Comparison of ENCODE assay signal across 12 mouse cellular contexts in the genomic region with DNA sequence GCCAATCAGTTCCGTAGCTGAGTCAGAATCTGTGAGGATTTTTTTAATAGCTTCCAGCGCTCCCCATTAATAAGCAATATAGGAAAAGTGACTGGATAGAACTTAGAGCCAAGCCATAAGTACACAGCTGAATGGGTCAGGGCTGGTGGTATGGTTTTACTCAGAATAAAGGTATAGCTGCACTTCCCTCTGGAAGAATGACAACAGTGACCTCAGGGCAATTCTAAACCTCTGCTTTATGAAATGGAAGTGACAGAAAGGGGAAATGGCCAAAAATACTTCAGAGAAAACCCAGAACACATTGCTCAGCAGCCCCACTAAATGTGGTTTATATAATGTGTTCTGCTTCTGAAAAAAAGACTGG.
DNase-seq lines count a peak whose midpoint lies in the region; ATAC-seq and TF ChIP-seq lines count a peak whose summit lies in the region.
"Had no signal": no experiment of that assay in that cellular context is flagged by ENCODE, and none has a peak within 500 bp of the region (broad histone marks: within the 10 kb centered on the region; RNA-seq: fewer than 3 reads in every experiment).

No protein-coding gene starts in this region.

- H3K4me1 ChIP-seq in heart, embryonic 15.5 days (replicated peaks), result no peaks in the 10 kb centered on the region
- H3K4me1 ChIP-seq in midbrain, embryonic 13.5 days (replicated peaks), result peaks cover 20% of the 10 kb centered on the region
- 0 out of 2 replicates have a peak, but pooled peaks cover 4% of the 10 kb centered on the region for H3K4me1 ChIP-seq in midbrain, postnatal 0 days (ENCODE audit: insufficient read depth, low read length)
- H3K4me1 ChIP-seq in forebrain, embryonic 15.5 days, result peaks cover 19% of the 10 kb centered on the region
- H3K4me1 ChIP-seq in limb, embryonic 15.5 days, result peaks cover 22% of the 10 kb centered on the region
- H3K4me1 ChIP-seq in liver, embryonic 12.5 days, result no peaks in the 10 kb centered on the region
- H3K4me1 ChIP-seq: liver, embryonic 15.5 days had no signal

- no peak overlapping the region for H3K4me3 ChIP-seq in heart, embryonic 15.5 days
- no peak overlapping the region for H3K4me3 ChIP-seq in midbrain, embryonic 13.5 days (replicated peaks)
- H3K4me3 ChIP-seq in midbrain, postnatal 0 days (ENCODE audit: low read depth, low read length), result no peak overlapping the region
- no peak overlapping the region for H3K4me3 ChIP-seq in forebrain, embryonic 15.5 days
- H3K4me3 ChIP-seq in limb, embryonic 15.5 days, result no peak overlapping the region
- no peak overlapping the region for H3K4me3 ChIP-seq in liver, embryonic 12.5 days
- H3K4me3 ChIP-seq: kidney, embryonic 15.5 days; liver, embryonic 15.5 days had no signal

- 0 out of 2 replicates have a peak overlapping the region, but pooled peaks have one; percentile 20 for H3K27ac ChIP-seq in heart, embryonic 15.5 days
- H3K27ac ChIP-seq in midbrain, embryonic 13.5 days, result peak overlapping the region; percentile 67
- no peak overlapping the region for H3K27ac ChIP-seq in midbrain, postnatal 0 days (ENCODE audit: low read depth, low read length)
- peak overlapping the region; percentile 68 for H3K27ac ChIP-seq in forebrain, embryonic 15.5 days (replicated peaks)
- H3K27ac ChIP-seq in limb, embryonic 15.5 days, result peak overlapping the region; percentile 78
- no peak overlapping the region for H3K27ac ChIP-seq in liver, embryonic 12.5 days
- H3K27ac ChIP-seq: kidney, embryonic 15.5 days; liver, embryonic 15.5 days had no signal

- TF ChIP-seq CTCF in midbrain, postnatal 0 days (IDR thresholded peaks at IDR 0.05), result no peak

- no peak overlapping the region for H3K9ac ChIP-seq in heart, embryonic 15.5 days
- H3K9ac ChIP-seq in midbrain, embryonic 13.5 days (replicated peaks), result no peak overlapping the region
- H3K9ac ChIP-seq in midbrain, postnatal 0 days (replicated peaks; ENCODE audit: low read length, poor library complexity, severe bottlenecking), result no peak overlapping the region
- no peak overlapping the region for H3K9ac ChIP-seq in forebrain, embryonic 15.5 days (replicated peaks)
- H3K9ac ChIP-seq in limb, embryonic 15.5 days, result no peak overlapping the region
- H3K9ac ChIP-seq in liver, embryonic 12.5 days, result no peak overlapping the region
- H3K9ac ChIP-seq: kidney, embryonic 15.5 days; liver, embryonic 15.5 days had no signal

- no peaks in the 10 kb centered on the region for H3K9me3 ChIP-seq in heart, embryonic 15.5 days (replicated peaks)
- no peaks in the 10 kb centered on the region for H3K9me3 ChIP-seq in midbrain, embryonic 13.5 days
- H3K9me3 ChIP-seq in midbrain, postnatal 0 days (ENCODE audit: low read length), result no peaks in the 10 kb centered on the region
- no peaks in the 10 kb centered on the region for H3K9me3 ChIP-seq in forebrain, embryonic 15.5 days
- no peaks in the 10 kb centered on the region for H3K9me3 ChIP-seq in limb, embryonic 15.5 days
- H3K9me3 ChIP-seq in liver, embryonic 12.5 days (replicated peaks), result no peaks in the 10 kb centered on the region
- H3K9me3 ChIP-seq: kidney, embryonic 15.5 days; liver, embryonic 15.5 days had no signal

- 80% methylated on average over 2 of the region's 2 CpGs for WGBS in heart, embryonic 15.5 days
- WGBS in midbrain, embryonic 13.5 days, result 77% methylated on average over 2 of the region's 2 CpGs
- 51% methylated on average over 2 of the region's 2 CpGs for WGBS in midbrain, postnatal 0 days
- WGBS in forebrain, embryonic 15.5 days, result 71% methylated on average over 2 of the region's 2 CpGs
- 17% methylated on average over 2 of the region's 2 CpGs for WGBS in limb, embryonic 15.5 days
- 73% methylated on average over 2 of the region's 2 CpGs for WGBS in liver, embryonic 12.5 days (ENCODE audit: insufficient replicate concordance)

- peaks cover 16% of the 10 kb centered on the region; the same call in 1 of the 2 replicates for H3K36me3 ChIP-seq in heart, embryonic 15.5 days
- peaks cover 5% of the 10 kb centered on the region; the same call in 1 of the 2 replicates for H3K36me3 ChIP-seq in midbrain, embryonic 13.5 days
- H3K36me3 ChIP-seq in midbrain, postnatal 0 days (ENCODE audit: insufficient read depth, low read length), result no peaks in the 10 kb centered on the region
- no peaks in the 10 kb centered on the region for H3K36me3 ChIP-seq in forebrain, embryonic 15.5 days
- H3K36me3 ChIP-seq in limb, embryonic 15.5 days, result peaks cover 9% of the 10 kb centered on the region
- no peaks in the 10 kb centered on the region for H3K36me3 ChIP-seq in liver, embryonic 12.5 days
- H3K36me3 ChIP-seq: liver, embryonic 15.5 days had no signal

- no peak for DNase-seq in heart, adult 8-10 months (ENCODE audit: low spot score)
- no peak for DNase-seq in midbrain, postnatal 0 days (ENCODE audit: low spot score)
- DNase-seq in embryo, embryonic 10 days (ENCODE audit: low spot score), result no peak
- DNase-seq: cerebellum, postnatal 10 days; lung, postnatal 14 days had no signal

- no peak overlapping the region for H3K4me2 ChIP-seq in heart, embryonic 15.5 days
- no peak overlapping the region for H3K4me2 ChIP-seq in midbrain, embryonic 13.5 days (replicated peaks)
- no peak overlapping the region for H3K4me2 ChIP-seq in midbrain, postnatal 0 days (ENCODE audit: low read depth, low read length, poor library complexity, severe bottlenecking)
- H3K4me2 ChIP-seq in forebrain, embryonic 15.5 days (replicated peaks), result no peak overlapping the region
- no peak overlapping the region for H3K4me2 ChIP-seq in limb, embryonic 15.5 days
- no peak overlapping the region for H3K4me2 ChIP-seq in liver, embryonic 12.5 days
- H3K4me2 ChIP-seq: kidney, embryonic 15.5 days; liver, embryonic 15.5 days had no signal

- ATAC-seq in heart, embryonic 15.5 days (replicated peaks; ENCODE audit: insufficient number of reproducible peaks, insufficient read depth, low FRiP score, low read depth), result no peak
- ATAC-seq in midbrain, embryonic 13.5 days, result no peak
- ATAC-seq in midbrain, postnatal 0 days (ENCODE audit: low FRiP score), result no peak
- ATAC-seq in forebrain, embryonic 15.5 days (replicated peaks), result 0 out of 2 replicates have a peak, but pooled peaks have one; percentile 14
- peak; percentile 75 for ATAC-seq in limb, embryonic 15.5 days (ENCODE audit: insufficient number of reproducible peaks, low FRiP score, low TSS enrichment, low read depth)
- ATAC-seq in liver, embryonic 12.5 days, result no peak

- no peaks in the 10 kb centered on the region for H3K27me3 ChIP-seq in heart, embryonic 15.5 days
- H3K27me3 ChIP-seq in midbrain, embryonic 13.5 days, result no peaks in the 10 kb centered on the region
- no peaks in the 10 kb centered on the region for H3K27me3 ChIP-seq in midbrain, postnatal 0 days (ENCODE audit: insufficient read depth, low read length)
- H3K27me3 ChIP-seq in forebrain, embryonic 15.5 days, result no peaks in the 10 kb centered on the region
- no peaks in the 10 kb centered on the region for H3K27me3 ChIP-seq in limb, embryonic 15.5 days
- no peaks in the 10 kb centered on the region for H3K27me3 ChIP-seq in liver, embryonic 12.5 days (replicated peaks)
- H3K27me3 ChIP-seq: kidney, embryonic 15.5 days; liver, embryonic 15.5 days had no signal

Comparison
In these comparisons a context has a peak if more than half of its experiments do, and no peak if none do; other contexts are left out.
1. H3K27ac ChIP-seq: peak in heart, embryonic 15.5 days (single experiment), midbrain, embryonic 13.5 days (single experiment), forebrain, embryonic 15.5 days (single experiment) and limb, embryonic 15.5 days (single experiment); none in midbrain, postnatal 0 days (single experiment) and liver, embryonic 12.5 days (single experiment).
2. ATAC-seq: peak in forebrain, embryonic 15.5 days (single experiment) and limb, embryonic 15.5 days (single experiment); none in heart, embryonic 15.5 days (single experiment), midbrain, embryonic 13.5 days (single experiment), midbrain, postnatal 0 days (single experiment) and liver, embryonic 12.5 days (single experiment).